Mouse (Mus musculus) embryonic fibroblast, embryonic 13.5 days (primary cell): Measurements from ENCODE around the gene Grin2c.

ENCODE experiments used
- CTCF ChIP-seq: IDR thresholded peaks from 2 replicates; pipeline ENCODE4 v1.5.1; 2011; ENCODE audit warnings: mild to moderate bottlenecking, control low read depth, low read length, moderate library complexity, borderline replicate concordance; ENCODE audit not compliant: insufficient read depth
- POLR2A ChIP-seq: IDR thresholded peaks from 2 replicates; pipeline ENCODE4 v1.6.1; 2011; ENCODE audit warnings: low read depth, mild to moderate bottlenecking, control low read depth, low read length, moderate library complexity

DNA sequence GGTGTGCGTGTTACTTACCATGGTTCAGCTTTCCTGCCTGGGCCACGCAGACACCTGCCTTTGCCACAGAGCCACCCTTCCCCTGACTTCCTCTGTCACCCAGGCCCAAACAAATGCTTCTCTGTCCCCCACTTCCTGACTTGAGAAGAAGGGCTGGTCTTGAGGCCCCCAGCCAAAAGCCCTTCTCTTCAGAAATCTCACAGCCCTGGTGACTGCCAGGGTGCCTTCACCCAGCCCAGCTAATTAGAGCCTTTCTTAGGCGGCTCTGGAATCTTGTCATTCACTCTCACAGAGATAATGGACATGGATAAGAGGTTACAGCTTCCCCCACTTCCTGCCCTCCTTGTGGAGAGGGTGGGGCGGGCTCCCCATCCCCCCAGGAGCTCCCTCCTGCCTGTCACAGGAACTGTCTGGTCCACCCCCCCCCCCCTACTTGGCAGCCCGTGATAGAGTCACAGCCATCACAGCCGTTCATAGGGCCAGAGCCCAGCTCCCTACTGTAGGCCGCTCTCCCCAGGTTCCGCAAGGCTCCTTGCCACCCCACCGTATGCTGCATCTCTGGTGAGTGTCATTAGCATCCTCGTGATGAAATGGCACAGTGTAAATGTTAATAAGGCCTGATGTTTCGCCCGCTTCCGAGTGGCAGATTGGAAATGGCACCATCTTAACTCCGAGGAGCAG is 40.1 kb downstream of the Grin2c start:
- TF ChIP-seq CTCF, result no peak
- TF ChIP-seq POLR2A, result no peak
